Mouse (Mus musculus) erythroblast, embryonic 14.5 days (primary cell): ENCODE measurements around the gene Trabd2b. TPM values are rescaled to one million over a fixed set of nuclear protein-coding genes. Genes with fewer than 3 reads are reported as not detected.

ENCODE experiments used
- H3K27me3 ChIP-seq: 2 replicates; pipeline ENCODE4 v1.6.1; 2012; ENCODE audit warnings: inconsistent platforms; ENCODE audit not compliant: control insufficient read depth
- H3K36me3 ChIP-seq: 2 replicates; pipeline ENCODE4 v1.6.1; 2012; ENCODE audit warnings: mild to moderate bottlenecking, inconsistent platforms; ENCODE audit not compliant: control insufficient read depth
- H3K4me1 ChIP-seq: 2 replicates; pipeline ENCODE4 v1.6.1; 2012; ENCODE audit warnings: inconsistent platforms; ENCODE audit not compliant: control insufficient read depth
- H3K4me3 ChIP-seq: replicated peaks from 2 replicates; pipeline ENCODE3; 2012; ENCODE audit warnings: moderate library complexity, mild to moderate bottlenecking, inconsistent platforms
- H3K9me3 ChIP-seq: 2 replicates; pipeline ENCODE4 v1.6.1; 2012; ENCODE audit warnings: low read length, inconsistent platforms, mixed read lengths; ENCODE audit not compliant: control insufficient read depth
- GATA1 ChIP-seq: IDR thresholded peaks from 2 replicates; pipeline ENCODE4 v1.6.1; 2012; ENCODE audit warnings: low read length, inconsistent platforms, mixed read lengths
- TAL1 ChIP-seq: IDR thresholded peaks from 3 replicates; pipeline ENCODE4 v1.6.1; 2012; ENCODE audit warnings: low read length, inconsistent platforms, mixed read lengths
- polyA plus RNA-seq: library from polyadenylated mRNA; stranded (reverse); fragments of >175 nt; gene quantifications from 2 replicates; pipeline ENCODE4 v1.2.3, GENCODE M21; 2012

Gene Trabd2b
- polyA plus RNA-seq, 1 experiment = not detected

GRCm38 (mm10) chr4:114557731-114558130, 151.2 kb downstream of the Trabd2b start:
- no peak overlapping the region for H3K4me3 ChIP-seq
- no peaks in the 10 kb centered on the region for H3K4me1 ChIP-seq
- H3K36me3 ChIP-seq = no peaks in the 10 kb centered on the region
- H3K27me3 ChIP-seq = no peaks in the 10 kb centered on the region
- H3K9me3 ChIP-seq = no peaks in the 10 kb centered on the region
- no peak for TF ChIP-seq TAL1
- TF ChIP-seq GATA1 = no peak

- Histone ChIP-seq H3K4me1 (no peaks in the 10 kb centered on the region), H3K9me3 (no peaks in the 10 kb centered on the region), H3K36me3 (no peaks in the 10 kb centered on the region), H3K27me3 (no peaks in the 10 kb centered on the region), H3K4me3 (no peak overlapping the region)
- TF ChIP-seq GATA1 = no peak
- no peak for TF ChIP-seq TAL1
Observed at GRCm38 (mm10) chr4:114558487-114558886, 152.0 kb downstream of the Trabd2b start.

- no peaks in the 10 kb centered on the region for H3K9me3 ChIP-seq
- H3K4me3 ChIP-seq = no peak overlapping the region
- H3K27me3 ChIP-seq = no peaks in the 10 kb centered on the region
- TF ChIP-seq GATA1 (no peak), TAL1 (no peak)
- H3K36me3 ChIP-seq = no peaks in the 10 kb centered on the region
- no peaks in the 10 kb centered on the region for H3K4me1 ChIP-seq
Observed at GRCm38 (mm10) chr4:114560638-114561216, 154.2 kb downstream of the Trabd2b start.

- Histone ChIP-seq H3K9me3 (no peaks in the 10 kb centered on the region), H3K27me3 (no peaks in the 10 kb centered on the region), H3K36me3 (no peaks in the 10 kb centered on the region), H3K4me1 (no peaks in the 10 kb centered on the region), H3K4me3 (no peak overlapping the region)
- no peak for TF ChIP-seq GATA1
- no peak for TF ChIP-seq TAL1
Observed at GRCm38 (mm10) chr4:114564131-114564695, 157.7 kb downstream of the Trabd2b start.

GRCm38 (mm10) chr4:114567594-114567993, 161.1 kb downstream of the Trabd2b start:
- no peaks in the 10 kb centered on the region for H3K4me1 ChIP-seq
- no peaks in the 10 kb centered on the region for H3K36me3 ChIP-seq
- H3K9me3 ChIP-seq = no peaks in the 10 kb centered on the region
- TF ChIP-seq TAL1 (no peak), GATA1 (no peak)
- no peaks in the 10 kb centered on the region for H3K27me3 ChIP-seq
- H3K4me3 ChIP-seq = no peak overlapping the region

GRCm38 (mm10) chr4:114568081-114568605, 161.6 kb downstream of the Trabd2b start:
- H3K36me3 ChIP-seq = no peaks in the 10 kb centered on the region

GRCm38 (mm10) chr4:114578153-114578950, 171.8 kb downstream of the Trabd2b start:
- Histone ChIP-seq H3K9me3 (no peaks in the 10 kb centered on the region), H3K4me1 (no peaks in the 10 kb centered on the region), H3K36me3 (no peaks in the 10 kb centered on the region), H3K27me3 (no peaks in the 10 kb centered on the region), H3K4me3 (no peak overlapping the region)
- TF ChIP-seq GATA1 (no peak), TAL1 (no peak)

More at GRCm38 (mm10) chr4:114568081-114568605, 161.6 kb downstream of the Trabd2b start:
- H3K27me3 ChIP-seq = no peaks in the 10 kb centered on the region
- TF ChIP-seq TAL1 (no peak), GATA1 (no peak)
- H3K9me3 ChIP-seq = no peaks in the 10 kb centered on the region
- H3K4me3 ChIP-seq = no peak overlapping the region
- H3K4me1 ChIP-seq = no peaks in the 10 kb centered on the region

- H3K4me1 ChIP-seq = no peaks in the 10 kb centered on the region
- H3K36me3 ChIP-seq = no peaks in the 10 kb centered on the region
- H3K27me3 ChIP-seq = no peaks in the 10 kb centered on the region
- TF ChIP-seq TAL1 (no peak), GATA1 (no peak)
- no peaks in the 10 kb centered on the region for H3K9me3 ChIP-seq
- H3K4me3 ChIP-seq = no peak overlapping the region
Observed at GRCm38 (mm10) chr4:114583546-114584144, 177.1 kb downstream of the Trabd2b start.

- Histone ChIP-seq H3K9me3 (no peaks in the 10 kb centered on the region), H3K4me3 (no peak overlapping the region), H3K4me1 (no peaks in the 10 kb centered on the region), H3K27me3 (no peaks in the 10 kb centered on the region), H3K36me3 (no peaks in the 10 kb centered on the region)
- TF ChIP-seq TAL1 (no peak), GATA1 (no peak)
Observed at GRCm38 (mm10) chr4:114584686-114585085, 178.2 kb downstream of the Trabd2b start.
